Mouse (Mus musculus) myocyte (in vitro differentiated cells): ENCODE results near the gene Tcea2. TPM values are rescaled to one million over a fixed set of nuclear protein-coding genes. Genes with fewer than 3 reads are reported as not detected.
A peak's percentile ranks its signal among the peaks of the same experiment; 100 is the strongest.

Experiments used
- H3K27me3 ChIP-seq: one replicate; pipeline ENCODE4 v1.6.1; 2011; ENCODE audit not compliant: control insufficient read depth, insufficient read depth, insufficient read length
- H3K36me3 ChIP-seq: one replicate; pipeline ENCODE4 v1.6.1; 2011; ENCODE audit not compliant: control insufficient read depth, insufficient read depth
- H3K4me2 ChIP-seq: one replicate; pipeline ENCODE4 v1.6.1; 2011; ENCODE audit warnings: low read depth, control low read depth
- H3K4me3 ChIP-seq: one replicate; pipeline ENCODE4 v1.5.1; 2011; ENCODE audit warnings: mild to moderate bottlenecking, control low read depth, moderate library complexity
- H3K79me2 ChIP-seq: one replicate; pipeline ENCODE4 v1.6.1; 2011; ENCODE audit not compliant: control insufficient read depth, insufficient read depth
- H3ac ChIP-seq: one replicate; pipeline ENCODE4 v1.6.1; 2011; ENCODE audit not compliant: control insufficient read depth, insufficient read length
- CEBPB ChIP-seq: IDR thresholded peaks from 2 replicates; pipeline ENCODE4 v1.6.1; 2011; ENCODE audit warnings: mild to moderate bottlenecking, moderate library complexity; ENCODE audit not compliant: poor library complexity, insufficient read depth, severe bottlenecking
- E2F4 ChIP-seq: IDR thresholded peaks from one replicate; pipeline ENCODE4 v1.6.1; 2011; ENCODE audit warnings: mild to moderate bottlenecking, control low read depth, moderate library complexity; ENCODE audit not compliant: insufficient read depth
- MAX ChIP-seq: IDR thresholded peaks from one replicate; pipeline ENCODE4 v1.6.1; 2011; ENCODE audit warnings: low read depth, mild to moderate bottlenecking, control low read depth
- MYOD1 ChIP-seq, 3 experiments: IDR thresholded peaks; one replicate each; pipeline ENCODE4 v1.6.1; 2011; ENCODE audit warnings: control low read depth in 2 of 3, low read depth in 2 of 3, mild to moderate bottlenecking in 2 of 3, moderate library complexity in 1 of 3; ENCODE audit not compliant: insufficient read length in 2 of 3, control insufficient read depth in 1 of 3
- MYOG ChIP-seq, 3 experiments: IDR thresholded peaks; one replicate each; pipeline ENCODE4 v1.6.1; 2011; ENCODE audit warnings: control low read depth in 2 of 3, low read depth in 2 of 3, mild to moderate bottlenecking in 2 of 3; ENCODE audit not compliant: insufficient read length in 2 of 3, control insufficient read depth in 1 of 3, insufficient read depth in 1 of 3
- POLR2A ChIP-seq: IDR thresholded peaks from one replicate; pipeline ENCODE4 v1.6.1; 2011; ENCODE audit warnings: low read depth, mild to moderate bottlenecking, control low read depth, moderate library complexity; ENCODE audit not compliant: insufficient read length
- POLR2AphosphoS2 ChIP-seq: IDR thresholded peaks from one replicate; pipeline ENCODE4 v1.6.1; 2011; ENCODE audit warnings: low read depth, control low read depth; ENCODE audit not compliant: insufficient read length
- REST ChIP-seq: IDR thresholded peaks from one replicate; pipeline ENCODE4 v1.6.1; 2011; ENCODE audit warnings: mild to moderate bottlenecking, control low read depth, moderate library complexity; ENCODE audit not compliant: insufficient read depth, insufficient read length
- SRF ChIP-seq: IDR thresholded peaks from one replicate; pipeline ENCODE4 v1.6.1; 2011; ENCODE audit warnings: low read depth; ENCODE audit not compliant: control insufficient read depth, insufficient read length
- TCF12 ChIP-seq: IDR thresholded peaks from one replicate; pipeline ENCODE4 v1.6.1; 2011; ENCODE audit warnings: mild to moderate bottlenecking, control low read depth; ENCODE audit not compliant: poor library complexity, insufficient read depth, severe bottlenecking
- TCF3 ChIP-seq: IDR thresholded peaks from one replicate; pipeline ENCODE4 v1.6.1; 2011; ENCODE audit warnings: low read depth, control low read depth; ENCODE audit not compliant: insufficient read length
- USF1 ChIP-seq: IDR thresholded peaks from one replicate; pipeline ENCODE4 v1.6.1; 2011; ENCODE audit warnings: low read depth, mild to moderate bottlenecking, control low read depth, moderate library complexity
- polyA plus RNA-seq: library from polyadenylated mRNA; unstranded; fragments of >200 nt; fragmentation: generic; extraction: Trizol; gene quantifications from one replicate; pipeline ENCODE4 v1.2.1, GENCODE M21; 2012; ENCODE audit warnings: missing spikeins

The Tcea2 gene
- polyA plus RNA-seq, 1 experiment, result 3.0 TPM

DNA sequence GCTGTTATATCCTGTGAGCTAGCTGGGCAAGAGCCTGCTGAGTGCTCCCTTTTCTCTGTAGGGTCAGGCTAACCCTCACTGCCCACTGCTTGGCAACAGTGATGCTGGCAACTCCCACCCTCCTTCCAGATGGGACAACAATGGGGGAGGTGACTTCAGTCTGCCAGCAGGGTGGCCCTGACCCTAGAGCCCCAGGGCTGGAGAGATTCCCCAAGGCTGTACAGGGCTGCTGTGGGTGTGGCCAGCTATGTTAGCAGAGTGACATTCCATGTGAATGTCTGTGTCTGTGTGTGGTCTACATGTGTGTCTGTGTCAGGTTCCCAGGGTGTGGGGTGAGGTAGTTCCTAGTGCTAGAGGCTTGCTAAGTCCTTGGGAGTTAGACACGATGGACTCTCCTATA is 6.6 kb upstream of the Tcea2 start:
- no peaks in the 10 kb centered on the region for H3K36me3 ChIP-seq
- peaks cover 33% of the 10 kb centered on the region for H3K27me3 ChIP-seq
- no peak overlapping the region for H3K4me3 ChIP-seq
- no peak overlapping the region for H3ac ChIP-seq
- no peak overlapping the region for H3K4me2 ChIP-seq
- no peaks in the 10 kb centered on the region for H3K79me2 ChIP-seq
- no peak for TF ChIP-seq E2F4
- TF ChIP-seq TCF3, result no peak
- no peak for TF ChIP-seq MYOG (IDR thresholded peaks at IDR 0.05; ENCODE audit: control insufficient read depth in 1 of 3, insufficient read depth in 1 of 3, insufficient read length in 2 of 3, low read depth in 2 of 3)
- no peak for TF ChIP-seq SRF
- TF ChIP-seq TCF12, result no peak
- no peak for TF ChIP-seq POLR2AphosphoS2
- TF ChIP-seq MAX, result no peak
- TF ChIP-seq POLR2A, result no peak
- no peak for TF ChIP-seq MYOD1 (IDR thresholded peaks at IDR 0.05; ENCODE audit: control insufficient read depth in 1 of 3, insufficient read length in 2 of 3, low read depth in 2 of 3)
- no peak for TF ChIP-seq CEBPB
- no peak for TF ChIP-seq USF1
- TF ChIP-seq REST, result no peak

DNA sequence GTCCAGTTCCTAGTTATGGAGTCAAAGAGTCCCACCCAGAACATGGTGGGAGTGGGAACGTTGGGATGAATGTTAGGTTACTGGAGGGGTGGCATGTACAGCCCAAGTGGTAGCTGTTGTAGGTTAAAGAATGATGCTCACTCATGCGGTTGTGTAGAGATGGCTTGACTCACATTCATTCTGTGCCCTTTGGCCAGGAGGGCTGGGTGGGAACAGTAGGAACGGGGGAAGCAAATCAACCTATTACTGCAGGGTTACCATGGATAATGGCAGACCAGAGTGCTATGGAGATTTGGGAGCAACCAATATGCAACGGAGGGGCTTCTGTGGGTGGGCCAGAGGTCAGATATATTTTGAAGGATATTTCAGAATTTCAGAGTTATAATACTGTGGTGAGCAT is 5.2 kb upstream of the Tcea2 start:
- peak overlapping the region; percentile 82 for H3K4me2 ChIP-seq
- H3ac ChIP-seq, result no peak overlapping the region
- H3K27me3 ChIP-seq, result peaks cover 26% of the 10 kb centered on the region
- no peaks in the 10 kb centered on the region for H3K36me3 ChIP-seq
- no peaks in the 10 kb centered on the region for H3K79me2 ChIP-seq
- H3K4me3 ChIP-seq, result no peak overlapping the region
- TF ChIP-seq SRF (no peak), CEBPB (no peak), USF1 (no peak), MAX (no peak), POLR2AphosphoS2 (no peak), POLR2A (no peak), MYOD1 (IDR thresholded peaks at IDR 0.05; ENCODE audit: control insufficient read depth in 1 of 3, insufficient read length in 2 of 3, low read depth in 2 of 3) (no peak), MYOG (IDR thresholded peaks at IDR 0.05; ENCODE audit: control insufficient read depth in 1 of 3, insufficient read depth in 1 of 3, insufficient read length in 2 of 3, low read depth in 2 of 3) (no peak), REST (no peak), E2F4 (no peak), TCF3 (no peak), TCF12 (no peak)

DNA sequence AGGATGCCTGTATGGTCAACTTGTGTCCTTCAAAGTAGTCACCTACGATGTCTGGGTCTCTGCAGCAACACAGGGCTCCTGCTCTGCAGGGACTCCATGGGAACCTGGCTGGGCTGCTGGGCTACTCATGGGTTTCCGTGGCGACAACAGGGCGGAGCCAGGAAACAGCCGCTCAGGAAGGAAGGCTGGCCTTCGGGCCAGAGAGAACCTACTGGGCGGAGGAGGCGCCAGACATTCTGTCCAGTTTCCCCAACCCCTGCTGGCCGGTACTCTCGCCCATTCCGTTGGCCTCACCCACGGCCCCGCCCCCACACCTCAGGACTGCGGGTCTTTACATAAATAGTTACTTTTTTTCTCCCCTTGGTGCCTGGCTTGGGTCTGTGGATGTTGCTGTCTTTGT is 4.7 kb upstream of the Tcea2 start:
- Histone ChIP-seq H3K79me2 (no peaks in the 10 kb centered on the region), H3K4me3 (no peak overlapping the region), H3ac (no peak overlapping the region), H3K27me3 (peaks cover 21% of the 10 kb centered on the region), H3K36me3 (no peaks in the 10 kb centered on the region), H3K4me2 (peak overlapping the region; percentile 82)
- no peak for TF ChIP-seq SRF
- TF ChIP-seq POLR2A, result peak; percentile 50
- TF ChIP-seq MAX, result no peak

- H3K4me3 ChIP-seq, result no peak overlapping the region
These were observed 3.7 kb upstream of the Tcea2 start for GRCm38 (mm10) chr2:181676424-181676823.

DNA sequence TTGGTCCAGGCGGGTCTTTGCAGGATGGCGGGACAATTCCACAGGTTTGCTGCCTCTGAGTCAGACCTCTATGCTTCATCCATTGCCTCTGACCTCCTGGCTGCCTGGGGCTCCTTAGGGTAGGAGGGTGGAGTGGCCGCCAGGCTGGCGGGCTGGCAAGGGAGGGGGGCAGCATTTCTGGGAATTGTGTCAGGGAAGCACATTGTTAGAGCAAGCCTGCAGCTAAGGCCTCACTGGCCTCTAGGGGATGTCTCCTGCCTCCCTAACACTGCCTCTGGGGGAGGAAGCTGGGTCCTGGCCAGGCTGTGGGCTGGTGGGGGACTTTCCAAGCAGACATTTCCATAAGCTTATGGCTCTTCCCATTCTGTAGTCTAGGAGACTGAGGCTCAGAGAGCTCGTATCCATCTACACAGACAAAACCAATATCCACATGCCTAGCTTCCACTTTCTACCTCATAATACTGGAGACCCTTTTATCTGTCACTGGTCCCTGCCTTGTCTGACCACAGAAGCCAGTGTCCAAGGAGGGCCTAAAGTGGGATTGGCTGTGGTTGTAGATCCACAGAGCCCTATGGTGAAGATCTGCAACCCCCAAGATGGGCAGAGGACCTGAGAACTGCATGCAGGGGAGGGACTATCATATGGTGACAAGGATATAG is 2.9 kb upstream of the Tcea2 start:
- Histone ChIP-seq H3K36me3 (no peaks in the 10 kb centered on the region), H3K79me2 (no peaks in the 10 kb centered on the region), H3ac (no peak overlapping the region), H3K4me2 (no peak overlapping the region), H3K27me3 (peaks cover 8% of the 10 kb centered on the region), H3K4me3 (no peak overlapping the region)
- TF ChIP-seq TCF12 (no peak), POLR2AphosphoS2 (no peak), POLR2A (no peak)

More at GRCm38 (mm10) chr2:181676424-181676823, 3.7 kb upstream of the Tcea2 start:
- TF ChIP-seq CEBPB, result no peak
- peaks cover 11% of the 10 kb centered on the region for H3K27me3 ChIP-seq
- H3K79me2 ChIP-seq, result no peaks in the 10 kb centered on the region
- no peaks in the 10 kb centered on the region for H3K36me3 ChIP-seq
- no peak overlapping the region for H3ac ChIP-seq
- H3K4me2 ChIP-seq, result peak overlapping the region; percentile 82

DNA sequence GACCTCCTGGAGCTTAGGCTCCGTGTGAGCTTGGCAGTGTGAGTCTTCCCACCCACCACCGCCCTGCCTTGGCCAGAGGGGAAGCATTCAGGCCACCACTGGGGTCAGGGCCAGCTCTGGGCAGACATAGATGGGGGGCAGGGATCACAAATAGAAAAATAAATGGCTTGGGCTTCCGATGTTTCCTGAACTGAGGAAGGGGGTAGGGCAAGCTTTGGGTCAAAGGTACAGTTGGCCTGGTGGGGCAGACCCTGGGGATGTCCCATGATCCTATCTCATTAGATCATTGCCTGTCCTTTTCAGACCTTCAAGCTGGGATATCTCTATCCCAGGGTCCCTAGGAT is 2.4 kb upstream of the Tcea2 start:
- TF ChIP-seq TCF3, result no peak
- no peak for TF ChIP-seq SRF
- no peak for TF ChIP-seq MYOD1 (IDR thresholded peaks at IDR 0.05; ENCODE audit: control insufficient read depth in 1 of 3, insufficient read length in 2 of 3, low read depth in 2 of 3)
- TF ChIP-seq REST, result no peak
- Histone ChIP-seq H3K36me3 (no peaks in the 10 kb centered on the region), H3K4me2 (no peak overlapping the region), H3K79me2 (no peaks in the 10 kb centered on the region), H3K4me3 (no peak overlapping the region), H3K27me3 (peaks cover 8% of the 10 kb centered on the region), H3ac (no peak overlapping the region)
